Mouse (Mus musculus) fibroblast of lung, adult 2 months (primary cell): ENCODE results near the gene Trmo.

ENCODE experiments used
- DNase-seq: peaks from one replicate; pipeline ENCODE4 v3.0.0-alpha.2; 2011; ENCODE audit warnings: low read depth

The Trmo gene

DNA sequence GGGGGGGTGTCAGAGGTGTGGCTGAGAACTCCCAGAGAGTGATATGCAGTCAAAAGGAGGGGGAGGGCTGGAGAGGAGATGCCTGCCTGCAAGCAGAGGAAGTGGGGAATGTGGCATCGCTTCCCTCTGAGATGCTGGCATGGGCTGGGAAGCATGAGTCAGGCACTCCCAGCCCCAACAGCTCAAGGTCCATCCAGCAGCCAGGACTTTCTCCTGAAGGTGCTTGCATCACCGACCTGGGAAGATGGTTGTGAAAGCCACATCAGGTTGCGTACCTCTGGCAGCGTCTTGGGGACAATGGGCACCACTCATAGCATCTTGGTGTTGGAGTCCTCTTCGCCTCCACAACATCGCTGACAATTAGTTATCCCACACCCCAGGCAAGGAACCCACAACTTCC is 18.8 kb downstream of the Trmo start:
- DNase-seq: no peak

DNA sequence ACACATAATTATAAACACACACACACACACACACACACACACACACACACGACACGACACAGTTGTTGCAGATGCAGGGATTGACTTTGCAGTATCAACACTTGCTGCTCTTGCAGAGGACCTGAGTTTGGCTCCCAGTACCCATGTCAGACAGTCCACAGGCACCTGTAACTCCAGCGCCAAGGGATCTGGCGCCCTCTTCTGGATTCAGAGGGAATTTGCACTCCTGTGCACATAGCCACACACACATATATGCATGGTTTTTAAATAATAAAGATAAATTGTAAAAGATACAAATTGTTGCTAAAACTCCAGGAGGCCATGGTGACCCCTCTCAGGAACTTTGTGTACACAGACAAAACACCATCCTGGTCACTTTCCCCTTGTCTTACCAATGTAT is 20.2 kb downstream of the Trmo start:
- no peak for DNase-seq

GRCm38 (mm10) chr4:46367487-46367959 is 21.7 kb downstream of the Trmo start:
- no peak for DNase-seq

- DNase-seq: no peak
These were observed 24.9 kb downstream of the Trmo start for GRCm38 (mm10) chr4:46364360-46364759.

DNA sequence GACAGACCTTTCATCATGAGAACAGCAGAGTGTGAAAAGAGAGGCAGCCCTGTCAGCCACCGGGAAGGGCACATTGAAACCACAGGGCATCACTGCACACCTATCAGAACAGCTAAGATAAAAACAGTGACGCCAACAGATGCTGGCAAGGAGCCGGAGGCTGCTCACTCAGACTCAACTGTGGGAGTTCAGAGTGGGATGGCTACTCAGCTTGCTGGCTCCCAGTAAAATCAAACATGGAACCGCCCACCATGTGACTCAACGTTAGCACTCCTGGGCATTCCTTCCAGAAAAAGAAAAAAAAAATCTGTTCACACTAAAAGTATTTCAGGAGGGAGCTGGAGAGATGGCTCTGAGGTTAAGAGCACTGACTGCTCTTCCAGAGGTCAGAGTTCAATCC is 28.0 kb downstream of the Trmo start:
- no peak for DNase-seq

DNA sequence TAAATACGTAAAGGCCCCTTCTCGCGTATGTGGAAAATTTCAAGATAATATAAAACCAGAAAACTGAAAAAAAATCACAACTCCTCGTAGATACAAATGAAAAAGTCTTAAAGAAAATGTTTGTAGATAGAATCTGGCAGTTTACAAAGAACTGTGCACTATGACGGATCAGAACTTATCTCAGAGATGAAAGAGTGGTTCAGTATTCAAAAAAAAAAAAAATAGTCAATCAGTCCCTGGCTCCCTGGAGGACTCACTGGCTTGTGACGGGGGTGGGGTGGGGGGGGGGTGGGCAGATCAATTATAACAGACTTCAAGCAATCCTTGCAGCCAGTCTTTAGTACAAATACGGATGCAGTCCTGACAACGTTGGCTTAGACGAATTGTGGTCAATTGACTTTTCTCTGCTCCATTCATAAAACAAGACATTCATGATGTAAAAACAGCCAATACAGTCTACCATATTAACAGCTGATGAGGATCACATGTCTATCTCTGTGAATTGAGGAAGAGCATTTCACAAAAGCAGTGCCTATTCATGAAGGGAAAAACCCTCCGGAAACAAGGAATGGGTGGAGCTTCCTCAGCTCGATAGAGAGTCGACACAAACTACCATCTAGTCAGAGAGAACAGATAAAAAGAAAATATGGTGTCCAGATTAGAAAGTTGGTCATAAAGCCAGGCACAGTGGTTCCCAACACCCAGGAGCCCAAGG is 29.5 kb downstream of the Trmo start:
- no peak for DNase-seq

DNA sequence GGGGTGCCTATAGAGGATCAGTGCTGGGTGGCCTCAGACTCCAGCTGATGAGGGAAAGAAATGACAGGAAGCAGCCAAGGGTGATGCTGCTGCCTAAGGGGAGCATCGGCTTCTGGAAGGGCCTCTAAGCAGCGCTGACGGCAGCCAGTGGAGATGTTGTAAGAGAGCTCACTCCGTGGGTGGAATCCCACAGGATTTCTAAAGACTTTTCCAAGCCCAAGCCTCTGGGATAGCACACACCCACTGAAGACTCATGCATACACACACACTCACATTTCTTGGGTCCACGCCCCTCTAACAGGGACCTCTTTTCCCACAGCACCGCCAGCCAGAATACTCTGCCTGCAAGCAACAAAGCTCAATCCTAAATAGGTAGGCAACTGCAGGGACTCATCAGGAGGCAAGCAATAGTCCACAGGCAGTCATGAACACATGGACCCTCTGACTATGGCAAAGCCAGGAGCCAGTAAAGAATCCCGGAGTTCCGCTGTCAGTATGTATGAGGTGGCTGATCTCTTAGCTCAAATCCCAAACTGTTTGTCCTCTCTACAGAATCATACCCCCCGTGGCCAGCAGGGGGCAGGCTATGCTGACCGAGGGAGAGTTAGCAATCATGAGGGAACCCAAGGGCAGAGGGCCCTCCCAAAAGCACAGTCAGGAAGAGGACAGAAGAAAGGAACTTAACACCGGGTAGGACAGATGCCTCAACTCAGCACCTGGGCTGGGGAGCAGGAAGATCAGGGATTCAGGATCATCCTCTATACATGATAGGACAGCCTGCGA is 32.7 kb downstream of the Trmo start:
- no peak for DNase-seq

- no peak for DNase-seq
These were observed 36.2 kb downstream of the Trmo start for GRCm38 (mm10) chr4:46353045-46353444.

- DNase-seq: no peak
These were observed 39.7 kb downstream of the Trmo start for GRCm38 (mm10) chr4:46349530-46349929.

DNA sequence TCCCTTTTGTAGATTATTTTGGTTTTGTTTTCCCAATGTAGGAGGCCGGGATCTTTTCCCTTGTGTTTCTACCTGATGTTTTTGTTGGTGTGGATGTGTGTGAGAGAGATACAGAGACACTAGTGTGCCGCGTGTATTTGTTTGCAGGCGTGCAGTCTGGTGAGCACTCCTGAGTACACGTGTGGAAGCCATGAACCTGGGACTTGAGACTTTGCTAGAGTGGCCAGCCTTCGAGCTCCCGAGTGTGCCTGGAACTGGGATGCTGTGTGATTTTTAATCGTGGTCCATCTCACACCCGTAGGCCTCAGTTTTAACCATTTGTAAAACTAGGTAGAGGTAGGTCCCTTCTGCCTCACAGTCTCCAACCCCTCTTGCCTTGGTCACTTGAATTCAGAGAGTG is 40.3 kb downstream of the Trmo start:
- DNase-seq: no peak

- DNase-seq: no peak
These were observed 41.4 kb downstream of the Trmo start for GRCm38 (mm10) chr4:46347580-46348515.

- DNase-seq: no peak
These were observed 42.1 kb downstream of the Trmo start for GRCm38 (mm10) chr4:46347141-46347540.

DNA sequence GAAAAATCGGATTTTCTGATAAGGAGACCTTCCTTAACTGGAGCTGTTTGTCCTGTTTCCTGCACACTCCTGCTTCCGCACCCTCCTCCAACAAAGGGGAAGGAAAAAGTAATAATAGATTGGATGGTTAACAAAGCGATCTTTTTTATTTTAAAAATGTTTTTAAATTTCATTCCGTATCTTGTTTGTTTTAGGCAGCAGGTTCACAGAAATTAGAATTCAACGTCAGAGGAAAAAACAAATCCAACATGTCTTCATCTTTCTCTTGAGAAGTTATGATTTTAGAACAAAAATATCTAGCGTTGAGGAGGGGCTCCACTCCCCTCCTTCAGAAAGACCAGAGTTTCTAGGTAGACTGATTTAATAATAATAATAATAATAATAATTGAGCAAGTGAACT is 43.0 kb downstream of the Trmo start:
- no peak for DNase-seq

- no peak for DNase-seq
These were observed 43.5 kb downstream of the Trmo start for GRCm38 (mm10) chr4:46345773-46346100.

DNA sequence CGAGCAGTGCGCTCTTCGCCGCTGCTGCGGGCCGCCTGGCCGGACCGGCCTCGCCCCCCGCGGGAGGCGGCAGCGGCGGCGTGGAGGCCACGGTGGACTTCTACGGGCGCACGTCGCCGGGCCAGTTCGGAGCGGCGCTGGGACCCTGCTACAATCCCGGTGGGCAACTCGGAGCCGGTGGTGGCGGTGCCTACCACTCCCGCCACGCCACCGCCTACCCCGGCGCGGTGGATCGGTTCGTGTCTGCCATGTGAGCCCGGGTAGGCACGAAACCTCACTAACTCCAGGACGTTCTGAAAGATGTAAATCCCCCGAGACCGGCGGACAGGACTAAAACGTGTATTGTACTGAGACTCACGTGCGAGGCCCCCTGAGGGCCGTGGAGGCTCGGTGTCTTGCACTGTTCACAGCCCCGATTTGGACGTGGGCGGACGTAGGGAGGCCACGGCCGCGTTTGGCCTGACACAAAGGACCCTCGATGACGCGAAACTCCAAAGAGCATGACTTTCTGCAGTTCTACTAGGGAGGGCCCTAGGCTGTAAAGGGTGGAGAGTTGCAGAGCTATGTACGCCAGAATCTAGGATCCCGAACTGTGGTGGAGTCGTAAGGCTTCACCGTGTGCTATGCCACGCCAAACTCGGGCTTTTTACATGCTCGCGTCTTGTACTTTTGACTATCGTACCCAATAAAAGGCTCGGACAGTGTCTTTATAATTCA is 44.0 kb downstream of the Trmo start:
- DNase-seq: no peak

GRCm38 (mm10) chr4:46344288-46344687 is 44.9 kb downstream of the Trmo start:
- no peak for DNase-seq

- no peak for DNase-seq
These were observed 45.5 kb downstream of the Trmo start, which contains the start of gene Foxe1 for GRCm38 (mm10) chr4:46343596-46344260. Gene Foxe1, plus strand, starts transcription at chr4:46343609.

- no peak for DNase-seq
These were observed 46.4 kb downstream of the Trmo start for GRCm38 (mm10) chr4:46342711-46343286.

GRCm38 (mm10) chr4:46341831-46342680 is 47.2 kb downstream of the Trmo start:
- no peak for DNase-seq

- DNase-seq: no peak
These were observed 49.7 kb downstream of the Trmo start for GRCm38 (mm10) chr4:46339584-46339983.
